Mouse (Mus musculus): ENCODE measurements around the gene Heatr9.

DNA sequence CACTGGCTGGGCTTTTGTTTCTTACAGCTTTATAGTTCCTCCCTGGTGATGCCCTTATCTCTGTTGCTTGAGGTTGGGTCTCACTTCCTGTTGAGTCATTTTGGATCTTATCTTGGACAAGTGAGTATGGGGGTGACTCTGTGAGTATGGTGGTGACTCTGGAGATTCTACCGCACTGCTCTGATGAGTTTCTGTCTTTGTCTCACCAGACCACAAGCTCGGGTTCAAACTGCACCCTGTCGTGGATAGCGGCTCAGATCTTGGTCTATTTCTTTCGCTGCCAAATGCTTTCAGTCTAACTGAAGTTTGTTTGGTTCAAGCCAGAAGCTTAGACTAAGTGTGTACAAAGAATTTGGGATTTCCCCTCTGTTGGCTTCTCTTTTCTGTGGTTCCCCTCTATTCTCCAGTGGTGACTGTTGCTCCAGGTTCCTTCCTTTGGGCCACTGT, 28.2 kb upstream of the Heatr9 start:
- TF ChIP-seq CTCF (IDR thresholded peaks at IDR 0.05; ENCODE audit: low read depth) (no peak), EP300 (IDR thresholded peaks at IDR 0.05; ENCODE audit: low read depth) (no peak)

Measured in heart, postnatal 0 days (tissue).